Mouse (Mus musculus) layer of hippocampus, adult 9-11 months (tissue): ENCODE data around the gene Arhgef28.
"Not testable (repeated sequence)": the region's sequence is repeated elsewhere in the genome, so short reads cannot be mapped to it uniquely, and the experiment has no call there.

ENCODE experiments used
- DNase-seq: peaks from one replicate; pipeline ENCODE4 v3.0.0; 2022

Arhgef28 gene

GRCm38 (mm10) chr13:98069646-98070045 is 136.6 kb downstream of the Arhgef28 start:
- peak; percentile 66 for DNase-seq

- DNase-seq: no peak
These were observed 143.4 kb downstream of the Arhgef28 start for GRCm38 (mm10) chr13:98062843-98063242.

DNA sequence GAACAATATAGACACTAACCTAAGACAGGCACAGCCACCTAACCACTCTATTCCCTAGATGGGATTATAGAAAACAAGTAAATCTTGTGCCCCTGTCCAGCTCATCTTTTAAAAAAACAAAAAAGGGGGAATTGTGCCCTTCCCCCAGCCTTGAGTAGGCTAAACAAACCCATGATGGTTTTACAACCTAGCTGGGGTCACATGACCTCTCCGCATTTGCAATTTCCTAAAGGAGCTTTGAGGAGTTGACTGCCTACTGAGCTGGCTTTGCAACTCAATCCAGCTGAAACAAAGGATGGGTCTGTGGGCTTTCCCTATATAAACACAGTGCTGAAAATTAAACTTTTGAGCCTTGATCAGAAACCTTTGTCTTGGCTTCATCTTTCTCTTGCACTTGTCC is 146.1 kb downstream of the Arhgef28 start:
- not testable (repeated sequence) for DNase-seq

GRCm38 (mm10) chr13:98055194-98055593 is 151.0 kb downstream of the Arhgef28 start:
- peak; percentile 16 for DNase-seq

GRCm38 (mm10) chr13:98040628-98041150 is 165.6 kb downstream of the Arhgef28 start:
- no peak for DNase-seq

- DNase-seq: no peak
These were observed 167.5 kb downstream of the Arhgef28 start for GRCm38 (mm10) chr13:98038731-98039130.

- DNase-seq: no peak
These were observed 168.5 kb downstream of the Arhgef28 start for GRCm38 (mm10) chr13:98037693-98038092.

GRCm38 (mm10) chr13:98031642-98031960 is 174.6 kb downstream of the Arhgef28 start:
- DNase-seq: no peak

GRCm38 (mm10) chr13:98030959-98031641 is 175.1 kb downstream of the Arhgef28 start:
- DNase-seq: peak; percentile 78

GRCm38 (mm10) chr13:98030041-98030440 is 176.2 kb downstream of the Arhgef28 start:
- DNase-seq: no peak

DNA sequence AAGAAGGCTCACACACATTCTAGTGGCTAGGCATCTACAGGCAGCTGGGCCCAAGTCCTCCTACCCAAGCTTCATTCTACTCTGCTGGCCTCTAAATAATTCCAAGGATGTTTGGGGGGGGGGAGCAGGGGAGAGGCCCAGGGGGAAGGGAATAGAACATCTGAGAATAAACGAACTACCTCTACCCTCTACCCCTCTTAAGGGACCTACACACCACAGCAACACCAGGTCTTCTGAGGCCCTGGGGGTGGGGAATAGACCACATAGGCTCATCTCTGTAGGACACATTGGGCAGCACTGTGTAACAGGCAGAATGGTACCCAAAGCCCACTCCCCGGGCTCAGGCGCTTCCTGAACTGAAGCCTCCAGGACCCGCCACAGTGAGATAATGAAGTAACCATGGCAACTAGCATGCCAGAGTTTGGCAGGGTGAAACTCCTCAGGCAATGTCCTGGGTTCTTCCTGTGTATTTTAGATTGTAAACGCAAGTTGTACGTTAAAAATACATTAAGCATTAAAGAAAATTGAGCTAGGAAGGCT is 177.5 kb downstream of the Arhgef28 start:
- no peak for DNase-seq

DNA sequence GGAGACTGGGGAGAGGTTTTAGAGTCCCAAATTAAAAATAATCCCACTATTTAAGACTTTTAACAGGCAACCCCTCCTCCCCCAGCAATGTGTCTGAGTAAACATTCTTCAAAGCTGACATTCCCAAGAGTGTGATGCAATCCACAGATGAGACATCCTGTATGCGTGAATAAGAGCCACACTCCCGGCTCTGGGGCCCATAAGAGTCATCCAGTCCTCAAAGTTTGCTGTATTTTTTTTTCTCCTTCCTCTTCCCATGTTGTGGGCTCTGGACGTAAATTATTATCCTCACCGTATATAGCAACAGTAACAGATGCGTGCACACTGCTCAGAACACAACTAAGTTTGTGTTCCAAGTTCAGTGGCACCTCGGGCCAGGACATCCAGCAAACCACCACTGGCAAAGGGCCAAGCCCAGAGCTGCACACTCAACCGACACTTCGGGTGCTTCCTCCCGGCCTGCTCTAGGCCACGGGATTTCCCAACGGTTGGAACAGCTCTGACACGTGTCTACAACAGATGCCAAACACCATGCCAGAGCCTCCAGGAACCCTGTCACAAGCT is 178.5 kb downstream of the Arhgef28 start:
- DNase-seq: no peak

DNA sequence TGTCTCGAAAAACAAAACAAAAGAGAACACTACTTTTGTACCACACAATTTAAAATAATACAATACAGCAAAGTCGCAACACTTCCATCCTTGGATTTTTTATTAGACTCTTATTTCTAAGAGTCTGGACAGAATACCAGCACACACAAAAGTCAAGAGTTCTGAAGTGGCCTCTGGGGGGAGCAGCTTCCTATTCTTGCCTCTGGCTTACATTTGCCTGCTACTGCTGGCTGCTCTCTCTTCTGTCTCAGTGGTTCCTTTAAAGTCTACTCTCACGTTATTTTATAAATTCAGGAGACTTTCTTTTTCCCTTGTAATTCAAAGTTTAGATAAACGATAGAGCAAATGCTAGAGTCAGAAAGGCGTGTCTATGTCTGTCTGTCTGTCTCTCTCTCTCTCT is 179.1 kb downstream of the Arhgef28 start:
- no peak for DNase-seq

DNA sequence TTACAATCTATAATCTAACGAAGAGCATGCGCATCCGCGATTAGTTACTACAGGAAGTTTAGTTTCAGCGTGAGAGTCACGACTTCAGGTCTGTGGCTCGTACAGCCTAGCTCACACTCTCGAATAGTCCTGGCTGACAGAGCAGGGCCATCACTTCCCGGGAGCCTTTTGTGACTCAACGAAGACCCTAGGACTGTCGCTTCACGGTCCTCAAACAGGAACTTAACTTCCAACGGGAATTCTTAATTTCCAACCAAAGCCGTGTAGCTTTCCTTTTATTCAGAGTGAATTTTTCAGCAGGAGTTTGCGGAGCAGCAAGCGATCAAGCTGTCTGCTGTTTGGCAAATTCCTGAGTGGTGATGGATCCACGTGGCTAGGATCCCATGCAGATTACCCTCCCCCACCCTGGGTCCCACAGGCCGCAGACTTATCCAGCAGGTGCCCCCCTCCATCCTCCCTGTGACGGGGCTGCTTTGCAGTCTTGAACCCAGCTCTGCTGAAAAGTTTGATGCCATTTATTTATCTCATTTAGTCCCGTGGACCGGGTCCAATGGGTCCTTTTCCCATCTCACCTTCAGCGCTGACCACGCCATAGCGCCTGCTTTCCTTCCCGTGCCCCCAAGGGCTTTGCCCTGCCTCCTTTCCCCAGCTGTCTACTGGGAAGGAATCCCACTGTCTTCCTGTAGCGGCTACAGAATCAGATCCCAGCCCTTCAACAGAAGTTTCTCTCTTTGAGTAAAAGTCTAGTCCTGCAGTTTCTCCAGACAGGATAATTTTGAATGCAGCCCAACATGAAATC is 180.3 kb downstream of the Arhgef28 start:
- DNase-seq: no peak

DNA sequence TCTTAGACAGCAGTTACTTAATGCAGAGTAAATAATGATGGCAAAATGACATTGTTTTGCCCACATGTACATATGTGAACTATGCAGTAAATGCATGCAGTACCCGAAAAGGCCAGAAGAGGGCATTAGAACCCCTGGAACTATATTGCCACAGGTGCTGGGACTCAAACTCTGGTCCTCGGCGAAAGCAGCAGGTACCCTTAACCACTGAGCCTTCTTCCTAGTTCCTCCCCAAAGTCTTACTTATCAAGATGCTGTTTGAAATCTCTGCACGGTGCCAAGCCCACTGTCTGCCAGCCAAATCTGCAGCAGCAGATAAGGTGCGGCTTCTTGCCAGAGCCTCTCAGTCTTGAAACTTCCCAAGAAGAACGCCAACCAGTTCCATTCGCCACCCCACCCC is 181.1 kb downstream of the Arhgef28 start:
- DNase-seq: no peak

GRCm38 (mm10) chr13:98024680-98025079 is 181.6 kb downstream of the Arhgef28 start:
- peak; percentile 53 for DNase-seq

- DNase-seq: no peak
These were observed 184.3 kb downstream of the Arhgef28 start for GRCm38 (mm10) chr13:98021906-98022305.

DNA sequence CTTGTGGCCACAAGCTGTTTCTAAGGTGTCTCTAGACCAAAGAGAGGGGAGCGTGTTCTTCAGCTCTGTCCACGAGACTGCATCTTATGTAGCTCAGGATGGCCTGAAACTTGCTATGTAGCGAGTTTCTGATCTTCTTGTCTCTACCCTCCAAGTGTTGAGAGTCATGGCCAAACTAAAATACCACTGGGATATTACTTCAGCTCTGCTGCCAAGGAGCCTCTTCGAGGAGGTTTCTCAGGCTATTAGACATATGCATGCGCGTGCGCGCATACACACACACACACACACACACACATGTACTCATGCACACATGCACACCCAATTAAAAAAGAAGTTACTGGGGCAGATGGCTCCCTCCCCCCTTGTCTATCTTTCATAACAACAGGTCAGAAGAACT is 187.4 kb downstream of the Arhgef28 start:
- not testable (repeated sequence) for DNase-seq

DNA sequence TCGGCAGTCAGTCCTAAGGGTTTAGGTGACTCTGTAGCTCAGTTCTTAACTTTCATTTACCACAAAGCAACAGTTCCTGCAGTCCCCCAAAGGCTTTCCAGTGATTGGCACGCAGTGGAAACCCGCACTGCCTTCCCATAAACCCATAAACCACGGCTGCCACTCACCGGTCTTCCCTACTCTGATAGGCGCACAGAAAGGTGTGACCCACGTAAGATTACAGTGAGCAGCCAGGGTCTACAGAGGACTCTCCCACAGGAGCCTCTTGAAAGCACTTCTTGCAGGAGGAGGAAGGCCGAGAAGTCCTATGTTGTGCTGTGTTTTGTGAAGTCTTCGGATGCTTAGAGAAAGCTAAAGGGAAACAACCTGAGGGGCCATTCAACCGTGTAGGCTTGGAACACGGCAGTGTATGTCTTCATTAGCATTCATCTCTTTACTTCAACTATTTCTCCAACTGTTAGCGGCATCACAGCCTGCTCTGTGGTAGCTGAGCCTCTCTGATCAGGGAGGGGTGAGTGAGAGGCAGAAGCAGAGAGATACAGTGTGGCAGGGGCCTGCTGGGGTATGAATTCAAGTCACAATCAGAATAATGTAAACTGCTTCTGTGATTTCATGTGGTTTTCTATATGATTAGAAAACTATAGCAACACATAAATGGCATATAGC is 189.2 kb downstream of the Arhgef28 start:
- no peak for DNase-seq

- no peak for DNase-seq
These were observed 190.0 kb downstream of the Arhgef28 start for GRCm38 (mm10) chr13:98015981-98016922.

- no peak for DNase-seq
These were observed 191.3 kb downstream of the Arhgef28 start for GRCm38 (mm10) chr13:98014892-98015291.

- DNase-seq: no peak
These were observed 192.5 kb downstream of the Arhgef28 start for GRCm38 (mm10) chr13:98013715-98014114.
